Mouse (Mus musculus): Measurements from ENCODE around the gene Kank1.
A peak's percentile ranks its signal among the peaks of the same experiment; 100 is the strongest.

The Kank1 gene

DNA sequence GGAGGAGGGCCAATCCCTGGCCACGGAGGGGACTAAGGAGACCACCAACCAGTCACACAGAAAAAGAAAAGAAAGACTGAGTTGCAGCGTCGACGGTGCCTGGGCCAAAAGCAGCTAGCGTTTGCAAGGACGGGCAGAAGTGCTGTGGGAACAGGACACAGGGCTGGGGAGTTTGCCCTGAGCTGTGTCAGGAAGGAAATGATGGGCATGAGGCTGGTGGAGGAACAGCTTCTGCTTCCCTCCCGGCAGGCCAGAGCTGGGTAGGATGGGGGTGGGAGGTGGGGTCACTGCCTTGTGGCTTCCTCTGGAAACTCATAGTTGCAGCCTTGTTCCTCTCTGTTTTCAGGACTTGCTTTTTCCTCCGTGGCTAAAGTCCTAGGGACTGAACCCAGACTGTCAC lies 209.1 kb downstream of the Kank1 start:
- no peak for DNase-seq

DNA sequence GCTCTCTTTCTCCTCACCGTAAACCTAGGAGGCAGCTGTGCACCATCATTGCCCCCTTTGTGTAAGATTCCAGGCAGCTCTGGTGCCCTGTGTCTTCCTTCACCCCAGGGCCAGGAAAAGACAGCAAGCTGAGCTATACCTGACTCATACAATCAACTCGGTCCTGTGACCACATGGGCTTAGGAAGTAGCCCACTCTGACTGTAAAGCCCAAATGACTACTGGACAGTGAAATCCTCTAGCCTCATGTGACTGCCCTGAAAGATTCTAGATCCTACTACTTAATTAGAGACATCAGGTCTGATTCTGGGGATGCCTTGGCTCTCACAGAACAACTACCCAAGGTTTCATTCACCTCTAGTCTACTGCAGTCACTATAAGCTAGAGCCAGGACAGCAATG lies 209.9 kb downstream of the Kank1 start:
- no peak for DNase-seq

GRCm38 (mm10) chr19:25447373-25447772 lies 210.6 kb downstream of the Kank1 start:
- DNase-seq, result no peak

GRCm38 (mm10) chr19:25450869-25451629 lies 214.3 kb downstream of the Kank1 start:
- peak; percentile 19 to 25 for DNase-seq

GRCm38 (mm10) chr19:25453146-25453545 lies 216.4 kb downstream of the Kank1 start:
- no peak for DNase-seq

DNA sequence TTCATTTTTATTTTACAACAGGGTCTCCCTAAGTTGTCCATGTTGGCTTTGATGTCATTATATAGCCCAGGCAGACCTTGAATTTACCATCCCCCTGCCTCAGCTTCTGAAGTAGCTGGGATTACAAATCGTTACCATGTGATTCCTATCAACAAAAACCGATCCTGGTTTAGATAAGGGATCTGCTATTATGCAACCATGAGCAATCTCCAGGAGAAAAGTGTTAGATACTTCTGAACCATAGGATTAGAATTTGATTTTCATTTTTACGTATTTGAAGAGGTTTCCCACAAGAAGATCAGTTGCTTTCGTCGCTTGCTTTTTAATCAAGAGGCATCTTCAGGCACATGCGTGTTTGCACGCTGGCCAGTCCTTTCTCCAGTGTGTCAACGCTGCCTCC lies 224.0 kb downstream of the Kank1 start:
- DNase-seq, result no peak

- no peak for DNase-seq
Observed at GRCm38 (mm10) chr19:25461553-25462320, 225.0 kb downstream of the Kank1 start.

GRCm38 (mm10) chr19:25475806-25476205 lies 239.0 kb downstream of the Kank1 start:
- DNase-seq, result peak; percentile 39 to 43

- no peak for DNase-seq
Observed at GRCm38 (mm10) chr19:25479152-25479669, 242.4 kb downstream of the Kank1 start.

DNA sequence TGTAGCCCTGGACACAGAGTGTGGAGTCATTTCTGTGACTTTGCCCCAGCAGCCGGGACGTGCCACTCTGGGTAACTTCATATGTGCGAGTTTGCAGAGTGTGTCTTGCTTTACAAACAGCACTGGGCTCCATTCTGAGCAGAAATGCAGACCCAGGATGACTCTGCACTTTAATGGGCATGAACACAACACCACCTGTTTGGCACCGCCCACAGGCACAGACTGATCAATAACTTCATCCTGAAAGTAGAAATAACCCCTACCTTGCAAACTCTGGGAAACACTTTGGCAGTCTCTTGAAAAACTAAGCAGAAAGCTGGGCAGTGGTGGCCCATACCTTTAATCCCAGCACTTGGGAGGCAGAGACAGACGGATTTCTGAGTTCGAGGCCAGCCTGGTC lies 244.0 kb downstream of the Kank1 start:
- no peak for DNase-seq
